Mouse (Mus musculus): ENCODE results near the gene Gm15023.
"Not testable (repeated sequence)": the region's sequence is repeated elsewhere in the genome, so short reads cannot be mapped to it uniquely, and the experiment has no call there.

Gene Gm15023

DNA sequence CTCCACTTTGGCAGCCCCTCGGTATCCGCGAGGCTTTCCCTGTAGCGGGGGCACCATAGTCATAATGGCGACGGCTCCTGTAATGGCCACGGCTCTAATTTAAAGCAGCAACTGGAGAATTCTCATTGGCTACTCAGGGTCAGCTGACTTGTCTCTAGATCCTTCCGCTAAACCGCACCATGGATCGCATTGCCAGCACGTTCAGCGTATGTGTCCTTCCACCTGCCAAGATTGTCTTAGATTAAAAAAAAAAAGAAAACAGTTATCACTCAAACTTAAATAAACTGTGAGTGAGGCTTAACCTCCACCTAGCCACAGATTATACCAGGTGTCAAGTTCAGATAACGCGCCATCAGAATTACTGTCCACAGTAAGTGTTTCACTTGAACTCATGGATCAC lies at the start of gene Gm15023:
Gm15023 (minus strand) TSS at position 101 of the 400 bp plus-strand sequence.
- DNase-seq (ENCODE audit: low spot score): not testable (repeated sequence)

DNA sequence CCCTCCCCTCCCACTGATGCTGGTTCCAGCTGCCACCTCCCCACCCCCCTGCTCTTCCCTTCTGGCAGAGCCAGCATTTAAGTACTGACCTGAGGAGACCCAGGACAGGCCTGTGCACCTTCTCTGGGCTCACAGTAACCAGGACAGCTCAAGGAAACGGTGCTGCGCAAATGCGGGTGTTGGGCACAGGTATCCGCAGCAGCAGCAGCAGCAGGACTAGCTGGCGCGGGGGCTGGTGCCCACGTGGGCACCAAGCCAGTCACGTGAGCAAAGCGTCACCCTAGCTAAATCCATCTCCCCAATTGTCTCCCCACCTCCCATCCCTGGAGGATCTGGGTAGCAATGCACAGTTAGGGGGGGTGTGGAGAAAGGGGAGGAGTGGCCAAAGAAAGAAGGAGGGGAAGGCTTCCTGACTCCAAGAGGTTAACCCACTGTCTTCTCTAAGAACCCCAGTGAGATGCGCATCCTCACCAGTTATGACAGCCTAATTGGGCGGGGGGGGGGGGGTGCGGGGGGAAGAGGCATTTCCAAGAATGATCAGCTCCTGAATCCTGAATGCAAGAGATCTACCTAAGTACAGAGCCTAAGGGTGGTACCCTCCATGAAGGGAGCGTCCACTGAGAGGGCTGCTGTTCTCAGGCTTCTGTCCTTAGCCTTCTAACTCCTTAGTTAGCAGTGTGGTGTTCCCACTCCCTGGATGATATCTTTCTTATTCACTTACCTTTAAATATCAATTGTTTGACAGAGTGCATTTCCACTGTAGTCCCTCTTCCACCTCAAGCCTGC lies 33.2 kb upstream of the Gm15023 start, which contains the start of gene Tceal6:
Tceal6 (minus strand) TSS at position 252 of the 786 bp plus-strand sequence.
- DNase-seq (ENCODE audit: low spot score): no peak

DNA sequence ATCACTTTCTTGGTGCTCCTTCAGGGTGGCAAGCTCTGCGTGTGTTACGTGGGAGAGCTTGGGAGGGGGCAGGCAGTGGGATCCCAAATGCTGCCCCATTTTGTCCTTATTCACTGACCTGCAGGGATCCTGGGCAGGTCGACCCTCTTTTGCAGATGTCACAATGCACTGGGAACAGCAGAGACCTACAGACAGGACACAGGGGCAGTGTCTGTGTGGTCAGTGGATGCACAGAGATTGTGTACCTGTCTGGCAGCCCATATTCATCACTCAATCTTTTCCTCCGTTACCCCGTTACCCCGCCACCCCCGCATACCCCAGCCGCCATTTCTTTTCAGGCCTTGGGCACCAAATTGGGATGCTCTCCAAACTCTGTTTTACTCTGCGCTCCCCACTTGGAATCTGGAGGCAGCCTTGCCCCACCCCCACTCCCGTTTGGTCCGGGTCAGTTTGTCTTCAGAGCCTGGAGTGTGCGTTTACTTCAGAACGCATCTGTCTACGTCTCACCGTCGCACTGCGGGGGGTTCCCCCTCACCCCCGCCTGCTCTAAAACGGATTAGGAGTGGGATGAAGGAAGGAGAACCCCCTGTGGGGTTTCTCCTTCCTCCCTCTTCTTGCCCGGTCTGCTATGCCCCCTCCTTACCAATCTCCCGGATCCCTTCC lies 32.5 kb upstream of the Gm15023 start:
- not testable (repeated sequence) for DNase-seq (ENCODE audit: low spot score)

DNA sequence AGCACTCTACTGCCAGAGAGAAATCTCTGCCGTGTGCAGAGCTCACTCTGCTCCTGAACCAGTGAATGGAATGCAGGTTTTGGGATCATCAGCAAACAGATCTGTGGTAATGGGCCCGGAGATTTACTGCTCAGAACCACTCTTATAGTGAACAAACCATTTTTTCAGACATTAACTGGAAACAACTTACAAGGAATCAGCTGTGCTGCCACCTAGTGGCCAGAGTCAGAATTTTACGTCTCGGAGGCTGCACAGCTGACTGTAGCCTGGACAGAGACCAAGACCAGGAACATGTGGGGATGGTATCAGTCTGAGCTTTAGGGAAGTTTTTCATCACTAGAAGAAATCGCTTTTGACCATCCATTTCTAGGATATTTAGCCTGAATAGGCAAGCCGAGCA lies 12.5 kb upstream of the Gm15023 start:
- not testable (repeated sequence) for DNase-seq (ENCODE audit: low spot score)

DNA sequence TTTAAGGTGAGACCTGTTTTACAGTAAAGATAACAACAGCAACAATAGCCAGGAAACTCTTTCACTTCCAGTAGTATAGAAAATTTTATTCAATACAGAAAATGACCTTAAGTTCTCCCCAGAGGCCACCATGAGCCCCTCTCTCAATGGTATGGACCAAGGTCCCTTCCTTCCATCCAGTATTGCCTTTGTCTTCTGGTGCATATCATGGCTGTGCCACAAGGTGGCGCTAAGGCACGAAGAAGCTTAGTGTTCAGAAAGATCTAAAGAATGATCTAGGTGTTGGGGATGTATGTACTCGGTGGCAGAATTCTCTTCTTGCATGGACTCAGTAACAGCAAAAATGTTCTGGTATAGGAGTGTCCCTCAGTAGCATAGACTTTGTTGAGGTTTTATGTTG lies 11.2 kb upstream of the Gm15023 start:
- not testable (repeated sequence) for DNase-seq (ENCODE audit: low spot score)
